Mouse (Mus musculus): ENCODE results near the gene Ephb2. TPM values are rescaled to one million over a fixed set of nuclear protein-coding genes. Genes with fewer than 3 reads are reported as not detected.

The Ephb2 gene
- polyA plus RNA-seq, 1 experiment from 2014 or later = 10.7 TPM

DNA sequence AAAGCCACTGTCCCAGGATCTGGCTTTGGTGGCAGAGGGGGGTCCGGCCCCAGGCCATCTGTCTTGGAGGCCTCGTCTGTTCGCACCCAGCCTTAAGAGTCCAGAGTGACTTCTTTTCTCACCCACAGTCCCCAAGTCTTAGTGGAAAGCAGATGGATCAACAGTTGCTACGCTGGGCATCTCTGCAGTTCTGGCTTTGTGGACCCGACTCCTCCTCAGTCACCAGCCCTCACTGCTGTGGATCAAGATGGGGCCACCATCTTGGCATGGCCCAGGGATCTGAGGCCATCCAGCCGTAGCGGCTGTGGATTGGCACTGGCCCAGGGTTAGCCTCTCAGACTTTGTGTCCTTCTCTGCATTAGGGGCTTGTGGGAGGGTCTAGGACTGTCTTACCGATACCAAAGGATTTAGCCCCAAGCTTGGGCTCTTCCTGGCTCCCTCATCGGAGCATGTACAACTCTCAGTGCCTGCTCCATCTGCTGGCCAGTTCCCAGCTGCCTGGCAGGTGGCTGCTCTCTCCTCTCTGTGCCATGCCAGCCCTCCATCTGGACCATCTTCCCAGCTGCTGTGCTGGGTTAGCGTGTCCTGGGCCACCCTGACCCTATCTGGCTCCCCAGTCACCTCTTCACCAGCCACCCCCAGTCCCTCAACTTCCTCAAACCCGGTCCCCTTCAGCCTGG is 137.2 kb downstream of the Ephb2 start:
- DNase-seq (ENCODE audit: low spot score) = no peak
- Histone ChIP-seq H3K36me3 (replicated peaks) (peaks cover 25% of the 10 kb centered on the region), H3K27ac (replicated peaks) (peak overlapping the region; percentile 45), H3K27me3 (replicated peaks; ENCODE audit: low read depth, poor library complexity, severe bottlenecking) (no peaks in the 10 kb centered on the region), H3K4me1 (peaks cover 53% of the 10 kb centered on the region), H3K9me3 (no peaks in the 10 kb centered on the region), H3K4me3 (no peak overlapping the region)
- WGBS = 82% methylated on average over 11 of the region's 11 CpGs

DNA sequence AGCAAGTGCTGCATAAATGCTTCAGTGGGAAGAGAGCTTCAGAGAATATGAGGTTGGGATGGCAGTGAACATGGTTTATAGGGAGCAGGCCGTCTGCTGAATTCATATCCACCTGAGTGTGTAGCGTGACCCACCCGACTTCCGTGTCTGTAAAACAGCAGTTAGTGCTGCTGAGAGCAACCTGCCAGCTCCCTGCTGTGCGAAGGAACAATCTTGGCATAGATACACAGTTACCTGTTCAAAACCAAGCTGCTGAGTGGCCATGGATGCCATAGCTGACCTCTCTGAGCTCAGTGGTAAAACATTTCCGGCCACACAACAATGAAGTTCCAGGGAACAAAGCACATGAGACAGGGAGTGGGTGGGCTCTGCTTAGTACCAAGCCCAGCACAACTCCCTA is 138.5 kb downstream of the Ephb2 start:
- 91% methylated on average over 6 of the region's 6 CpGs for WGBS
- H3K4me1 ChIP-seq = peaks cover 41% of the 10 kb centered on the region
- H3K27ac ChIP-seq (replicated peaks) = no peak overlapping the region; the same call in 1 of the 2 replicates
- DNase-seq (ENCODE audit: low spot score) = no peak
- no peaks in the 10 kb centered on the region for H3K27me3 ChIP-seq (replicated peaks; ENCODE audit: low read depth, poor library complexity, severe bottlenecking)
- no peak overlapping the region for H3K4me3 ChIP-seq
- H3K9me3 ChIP-seq = no peaks in the 10 kb centered on the region; the same call in 1 of the 2 replicates
- peaks cover 37% of the 10 kb centered on the region for H3K36me3 ChIP-seq (replicated peaks)

DNA sequence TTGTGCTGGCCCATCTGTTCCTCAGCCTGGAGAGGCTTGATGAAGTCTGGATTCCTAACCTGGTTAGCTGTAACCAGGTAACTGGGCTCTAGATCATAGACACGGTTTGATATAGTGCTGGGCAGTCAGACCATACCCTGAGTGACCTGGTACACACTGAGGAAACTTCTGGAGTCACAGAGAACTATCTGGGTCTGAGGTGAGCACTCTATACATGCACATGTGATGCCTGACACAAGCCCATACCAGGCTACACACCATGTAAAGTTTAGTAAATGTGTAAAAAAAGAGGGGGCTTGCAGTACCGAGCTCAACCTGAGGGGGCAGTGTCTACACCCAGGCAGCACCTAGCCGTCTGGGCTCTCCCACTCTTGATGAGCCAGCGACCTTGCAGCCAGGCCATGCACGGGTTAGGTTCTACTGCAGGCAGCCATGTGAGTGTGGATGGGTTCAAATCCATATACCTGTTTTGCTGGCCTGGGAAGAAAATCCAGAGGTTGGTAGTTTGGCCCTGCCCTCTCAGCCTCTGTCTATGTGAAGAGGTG is 139.3 kb downstream of the Ephb2 start:
- WGBS = 20% methylated on average over 5 of the region's 5 CpGs
- H3K9me3 ChIP-seq = peaks cover 3% of the 10 kb centered on the region; the same call in 1 of the 2 replicates
- H3K27me3 ChIP-seq (replicated peaks; ENCODE audit: low read depth, poor library complexity, severe bottlenecking) = no peaks in the 10 kb centered on the region
- peak; percentile 83 for DNase-seq (ENCODE audit: low spot score)
- no peak overlapping the region for H3K4me3 ChIP-seq
- no peak overlapping the region for H3K27ac ChIP-seq (replicated peaks)
- peaks cover 32% of the 10 kb centered on the region for H3K4me1 ChIP-seq
- H3K36me3 ChIP-seq (replicated peaks) = peaks cover 46% of the 10 kb centered on the region

DNA sequence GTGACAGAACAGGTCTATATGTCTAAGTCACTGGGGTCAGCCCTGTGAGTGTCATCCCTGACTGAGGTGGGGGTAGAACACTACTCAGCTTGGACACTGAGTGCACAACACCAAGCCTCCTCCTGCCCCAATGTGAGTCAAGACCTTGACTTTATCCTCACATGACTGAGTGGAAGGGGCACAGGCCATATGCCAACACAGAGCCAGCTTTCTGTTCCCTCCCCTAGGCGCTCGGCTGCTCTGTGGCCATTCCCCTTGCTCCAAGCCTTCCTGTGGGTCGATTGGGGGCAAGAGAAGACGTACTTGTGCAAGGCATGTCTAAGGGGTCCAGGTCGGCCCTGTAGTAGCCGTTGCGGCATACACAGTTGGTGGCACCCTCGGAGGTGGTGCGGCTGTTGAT is 140.1 kb downstream of the Ephb2 start:
- Histone ChIP-seq H3K4me1 (peaks cover 26% of the 10 kb centered on the region), H3K9me3 (peaks cover 3% of the 10 kb centered on the region; the same call in 1 of the 2 replicates), H3K27me3 (replicated peaks; ENCODE audit: low read depth, poor library complexity, severe bottlenecking) (no peaks in the 10 kb centered on the region), H3K27ac (replicated peaks) (no peak overlapping the region), H3K4me3 (no peak overlapping the region), H3K36me3 (replicated peaks) (peaks cover 53% of the 10 kb centered on the region)
- 95% methylated on average over 9 of the region's 9 CpGs for WGBS
- no peak for DNase-seq (ENCODE audit: low spot score)

DNA sequence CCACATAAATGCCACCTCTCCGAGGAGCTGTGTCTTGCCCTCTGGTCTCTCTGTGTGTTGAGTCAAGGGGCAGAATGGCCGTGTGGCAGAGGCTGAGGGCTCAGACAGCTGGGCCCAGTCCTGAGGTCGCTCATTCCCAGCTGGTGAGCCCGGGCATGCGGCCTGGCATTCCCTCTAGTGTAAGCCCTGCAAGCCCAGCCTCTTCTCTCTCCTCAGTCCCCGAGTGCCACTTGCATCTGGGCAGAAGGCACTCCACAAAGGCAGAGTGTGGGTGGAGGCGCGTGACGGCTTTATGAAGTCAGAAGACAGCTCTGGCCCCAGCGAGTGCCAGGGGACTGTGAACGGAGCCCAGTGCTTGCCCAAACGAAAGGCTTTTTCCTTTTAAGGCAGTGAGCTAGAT is 145.8 kb downstream of the Ephb2 start:
- peaks cover 25% of the 10 kb centered on the region for H3K4me1 ChIP-seq
- H3K36me3 ChIP-seq (replicated peaks) = peaks cover 76% of the 10 kb centered on the region
- H3K27ac ChIP-seq (replicated peaks) = no peak overlapping the region
- H3K9me3 ChIP-seq = peaks cover 3% of the 10 kb centered on the region; the same call in 1 of the 2 replicates
- no peaks in the 10 kb centered on the region for H3K27me3 ChIP-seq (replicated peaks; ENCODE audit: low read depth, poor library complexity, severe bottlenecking)
- 92% methylated on average over 12 of the region's 12 CpGs for WGBS
- no peak for DNase-seq (ENCODE audit: low spot score)
- H3K4me3 ChIP-seq = no peak overlapping the region

DNA sequence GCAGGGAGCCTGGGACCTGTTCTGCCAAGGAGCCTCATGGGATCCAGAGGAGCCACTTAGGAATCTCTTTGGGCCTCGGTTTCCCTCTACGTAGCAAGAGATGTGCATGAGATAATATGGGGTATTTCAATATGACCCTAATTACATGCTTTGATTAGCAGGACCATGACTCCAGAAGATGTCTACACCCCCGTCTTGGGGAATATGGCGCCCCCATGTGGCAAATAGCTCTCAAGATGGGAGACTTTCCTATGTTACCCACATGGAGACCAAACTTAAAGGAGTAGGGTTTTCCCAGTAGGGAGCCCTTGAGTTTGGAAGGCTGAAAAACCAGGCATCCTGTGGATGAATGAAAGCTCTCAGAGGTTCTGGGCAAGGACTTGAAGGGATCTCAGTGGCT is 147.7 kb downstream of the Ephb2 start:
- DNase-seq (ENCODE audit: low spot score) = no peak
- H3K27ac ChIP-seq (replicated peaks) = no peak overlapping the region
- peaks cover 3% of the 10 kb centered on the region; the same call in 1 of the 2 replicates for H3K9me3 ChIP-seq
- H3K36me3 ChIP-seq (replicated peaks) = peaks cover 68% of the 10 kb centered on the region
- peaks cover 42% of the 10 kb centered on the region for H3K4me1 ChIP-seq
- H3K27me3 ChIP-seq (replicated peaks; ENCODE audit: low read depth, poor library complexity, severe bottlenecking) = 0 out of 2 replicates have a peak, but pooled peaks cover under 1% of the 10 kb centered on the region
- 65% methylated on average over 4 of the region's 4 CpGs for WGBS
- H3K4me3 ChIP-seq = no peak overlapping the region

DNA sequence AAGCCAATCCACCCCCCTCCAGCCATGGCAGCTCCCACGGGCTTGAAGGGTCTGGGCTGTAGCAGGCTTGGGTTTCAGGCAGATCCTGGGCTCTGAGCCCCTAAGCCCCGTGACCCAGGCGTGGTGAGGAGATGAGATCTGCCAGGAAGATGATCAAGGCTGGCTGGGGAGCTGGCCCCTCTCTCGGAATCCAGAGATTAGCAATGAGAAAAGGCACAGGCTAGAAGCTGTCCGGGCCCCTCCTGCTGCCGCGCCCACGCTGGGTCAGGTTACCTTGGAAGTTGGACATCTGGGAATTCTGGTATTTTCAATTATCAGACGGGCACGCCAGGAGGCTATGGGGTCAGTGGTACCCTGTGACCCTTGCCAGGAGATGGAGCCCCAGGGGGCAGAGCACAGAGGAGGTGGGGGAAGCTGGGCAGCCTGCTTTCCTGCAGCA is 150.3 kb downstream of the Ephb2 start:
- H3K27me3 ChIP-seq (replicated peaks; ENCODE audit: low read depth, poor library complexity, severe bottlenecking) = 0 out of 2 replicates have a peak, but pooled peaks cover 4% of the 10 kb centered on the region
- WGBS = 24% methylated on average over 10 of the region's 10 CpGs
- peaks cover 68% of the 10 kb centered on the region for H3K4me1 ChIP-seq
- H3K27ac ChIP-seq (replicated peaks) = peak overlapping the region; percentile 71
- peaks cover 63% of the 10 kb centered on the region for H3K36me3 ChIP-seq (replicated peaks)
- no peaks in the 10 kb centered on the region for H3K9me3 ChIP-seq
- no peak overlapping the region for H3K4me3 ChIP-seq
- DNase-seq (ENCODE audit: low spot score) = peak; percentile 77

DNA sequence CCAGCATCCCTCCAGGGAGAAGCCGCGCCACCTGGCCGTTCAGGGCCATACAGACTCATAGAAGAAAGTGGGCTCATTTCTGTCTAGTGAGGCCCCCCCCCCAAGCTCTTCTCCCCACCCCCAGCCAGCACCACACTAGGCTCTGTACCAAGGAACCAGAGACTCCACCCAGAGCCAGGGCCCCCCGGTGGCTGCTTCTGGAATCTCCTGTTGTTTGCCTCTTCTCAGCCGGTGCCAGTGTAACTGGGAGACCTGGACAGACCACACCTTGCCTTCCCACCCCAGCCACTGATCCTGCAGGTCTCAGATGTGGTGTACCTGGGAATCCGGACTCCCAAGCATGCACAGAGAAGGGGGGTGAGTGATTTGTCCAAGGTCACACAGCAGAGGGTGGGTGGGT is 151.3 kb downstream of the Ephb2 start:
- H3K4me1 ChIP-seq = peaks cover 74% of the 10 kb centered on the region
- H3K27me3 ChIP-seq (replicated peaks; ENCODE audit: low read depth, poor library complexity, severe bottlenecking) = 0 out of 2 replicates have a peak, but pooled peaks cover 4% of the 10 kb centered on the region
- DNase-seq (ENCODE audit: low spot score) = peak; percentile 54
- no peak overlapping the region for H3K4me3 ChIP-seq
- 79% methylated on average over 6 of the region's 6 CpGs for WGBS
- no peaks in the 10 kb centered on the region for H3K9me3 ChIP-seq
- peaks cover 53% of the 10 kb centered on the region for H3K36me3 ChIP-seq (replicated peaks)
- peak overlapping the region; percentile 71; the same call in 1 of the 2 replicates for H3K27ac ChIP-seq (replicated peaks)

DNA sequence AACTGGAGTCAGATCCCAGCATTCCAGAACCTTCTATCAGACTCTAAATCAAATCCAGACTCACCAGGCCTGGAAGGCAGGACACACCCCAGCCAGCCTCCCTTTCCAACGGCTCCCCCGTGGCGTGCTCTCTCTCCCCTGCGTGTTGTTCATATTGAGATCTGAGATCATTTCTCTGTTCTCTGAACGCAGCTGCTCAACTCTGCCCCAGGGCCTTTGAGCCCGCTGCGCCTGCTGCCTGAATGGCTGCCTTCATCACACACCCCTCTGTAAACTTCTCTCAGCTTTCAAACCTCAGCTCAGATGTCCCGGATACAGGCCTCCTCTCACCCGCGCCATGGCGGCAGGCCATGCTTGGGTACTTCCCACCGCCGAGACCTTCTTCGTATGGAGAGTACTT is 155.1 kb downstream of the Ephb2 start:
- H3K27ac ChIP-seq (replicated peaks) = peak overlapping the region; percentile 45; the same call in 1 of the 2 replicates
- H3K27me3 ChIP-seq (replicated peaks; ENCODE audit: low read depth, poor library complexity, severe bottlenecking) = 0 out of 2 replicates have a peak, but pooled peaks cover 4% of the 10 kb centered on the region

DNA sequence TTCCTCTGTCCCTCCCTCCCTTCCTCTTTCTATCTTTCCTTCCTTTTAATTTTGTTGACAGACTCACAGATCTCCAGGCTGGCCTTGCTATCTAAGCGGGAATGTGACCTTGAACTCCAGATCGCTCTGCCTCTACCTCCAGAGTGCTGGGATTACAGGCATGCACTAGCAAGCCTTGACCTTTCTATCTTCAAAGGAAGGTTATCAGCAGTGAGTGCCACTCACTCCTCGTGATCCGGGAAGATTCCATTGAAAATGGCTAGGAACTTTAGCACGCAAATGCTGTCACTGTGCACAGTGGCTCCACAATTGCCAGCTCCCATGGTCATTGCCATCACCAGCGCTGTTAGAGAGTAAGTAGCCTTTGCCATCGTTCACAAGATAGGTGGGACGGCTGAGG is 156.6 kb downstream of the Ephb2 start:
- peaks cover 54% of the 10 kb centered on the region for H3K4me1 ChIP-seq
- H3K9me3 ChIP-seq = no peaks in the 10 kb centered on the region
- H3K27me3 ChIP-seq (replicated peaks; ENCODE audit: low read depth, poor library complexity, severe bottlenecking) = 0 out of 2 replicates have a peak, but pooled peaks cover 4% of the 10 kb centered on the region
- peaks cover 48% of the 10 kb centered on the region for H3K36me3 ChIP-seq (replicated peaks)
- WGBS = 86% methylated on average over 8 of the region's 8 CpGs
- H3K4me3 ChIP-seq = no peak overlapping the region
- DNase-seq (ENCODE audit: low spot score) = no peak
- H3K27ac ChIP-seq (replicated peaks) = no peak overlapping the region

More for the DNA sequence above, 155.1 kb downstream of the Ephb2 start:
- peaks cover 68% of the 10 kb centered on the region for H3K4me1 ChIP-seq
- H3K36me3 ChIP-seq (replicated peaks) = peaks cover 38% of the 10 kb centered on the region
- DNase-seq (ENCODE audit: low spot score) = peak; percentile 60
- H3K9me3 ChIP-seq = no peaks in the 10 kb centered on the region
- 44% methylated on average over 14 of the region's 14 CpGs for WGBS
- no peak overlapping the region for H3K4me3 ChIP-seq

DNA sequence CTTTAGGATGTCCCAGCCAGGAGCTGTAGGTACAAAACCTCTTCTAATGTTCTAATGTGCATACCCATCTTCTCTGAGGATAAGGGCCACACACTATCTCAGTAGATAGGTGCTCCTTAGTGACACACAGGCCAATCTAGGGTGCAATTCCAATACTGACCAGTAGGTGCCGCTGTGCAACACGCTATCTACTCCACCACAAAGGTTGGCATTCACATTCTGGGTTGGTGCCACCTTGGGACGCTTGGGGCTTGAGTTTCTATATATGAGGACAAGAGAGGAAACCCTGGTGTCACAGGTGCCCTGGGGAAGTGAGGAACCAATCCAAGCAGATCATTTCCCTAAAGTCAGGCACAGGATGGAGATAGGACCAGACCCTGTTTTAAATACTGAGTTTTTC is 157.3 kb downstream of the Ephb2 start:
- H3K27ac ChIP-seq (replicated peaks) = no peak overlapping the region

DNA sequence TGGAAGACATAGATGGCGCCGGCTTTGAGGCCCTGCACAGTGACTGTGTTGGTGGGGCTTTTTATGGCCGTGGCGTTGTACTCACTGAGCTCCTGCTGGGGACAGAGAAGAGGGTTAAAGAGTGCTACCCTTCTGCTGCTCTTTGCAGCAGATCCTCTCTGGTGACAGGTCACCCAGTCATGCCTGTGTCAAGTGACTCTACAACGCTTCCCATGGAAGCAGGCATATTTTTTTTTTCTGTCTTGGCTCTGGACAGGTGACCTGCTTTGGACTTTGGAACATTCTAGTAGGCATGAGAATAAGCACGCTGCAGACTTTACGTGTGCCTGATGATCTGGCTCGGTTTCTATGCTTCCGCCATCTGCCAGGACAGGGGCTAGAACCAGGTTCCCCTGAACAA is 160.3 kb downstream of the Ephb2 start:
- H3K4me3 ChIP-seq = no peak overlapping the region
- peaks cover 52% of the 10 kb centered on the region for H3K36me3 ChIP-seq (replicated peaks)
- no peaks in the 10 kb centered on the region for H3K27me3 ChIP-seq (replicated peaks; ENCODE audit: low read depth, poor library complexity, severe bottlenecking)
- DNase-seq (ENCODE audit: low spot score) = no peak
- H3K27ac ChIP-seq (replicated peaks) = no peak overlapping the region
- WGBS = 95% methylated on average over 9 of the region's 9 CpGs
- no peaks in the 10 kb centered on the region for H3K9me3 ChIP-seq
- peaks cover 22% of the 10 kb centered on the region for H3K4me1 ChIP-seq

More for the DNA sequence above, 157.3 kb downstream of the Ephb2 start:
- Histone ChIP-seq H3K9me3 (no peaks in the 10 kb centered on the region), H3K4me3 (no peak overlapping the region), H3K27me3 (replicated peaks; ENCODE audit: low read depth, poor library complexity, severe bottlenecking) (0 out of 2 replicates have a peak, but pooled peaks cover 4% of the 10 kb centered on the region), H3K4me1 (peaks cover 50% of the 10 kb centered on the region), H3K36me3 (replicated peaks) (peaks cover 49% of the 10 kb centered on the region)
- peak; percentile 83 for DNase-seq (ENCODE audit: low spot score)
- WGBS = 7% methylated on average over 3 of the region's 3 CpGs

All from embryonic facial prominence, embryonic 10.5 days (tissue).